Mouse (Mus musculus) forebrain, embryonic 13.5 days (tissue): ENCODE measurements around the gene Polr3b. TPM values are rescaled to one million over a fixed set of nuclear protein-coding genes. Genes with fewer than 3 reads are reported as not detected.
A peak's percentile ranks its signal among the peaks of the same experiment; 100 is the strongest.

ENCODE experiments used
- ATAC-seq: fragments of 200-750 bp; cut with Nextera tagmentation; 2 replicates; pipeline ENCODE4 v1.8.0; 2017
- H3K27ac ChIP-seq: fragments of 300-500 bp; sonication (generic); 2 replicates; pipeline ENCODE4 v1.5.1; 2015; ENCODE audit warnings: inconsistent platforms, mild to moderate bottlenecking, moderate library complexity
- H3K27me3 ChIP-seq: fragments of 300-500 bp; sonication (generic); 2 replicates; pipeline ENCODE4 v1.6.1; 2015; ENCODE audit warnings: mild to moderate bottlenecking, inconsistent platforms
- H3K36me3 ChIP-seq: fragments of 300-500 bp; sonication (generic); 2 replicates; pipeline ENCODE4 v1.6.1; 2015; ENCODE audit warnings: mild to moderate bottlenecking, inconsistent platforms; ENCODE audit not compliant: poor library complexity, severe bottlenecking
- H3K4me1 ChIP-seq: fragments of 300-500 bp; sonication (generic); 2 replicates; pipeline ENCODE4 v1.6.1; 2015; ENCODE audit warnings: inconsistent platforms
- H3K4me2 ChIP-seq: fragments of 300-500 bp; sonication (generic); 2 replicates; pipeline ENCODE4 v1.6.1; 2015; ENCODE audit warnings: inconsistent platforms, mild to moderate bottlenecking, moderate library complexity
- H3K4me3 ChIP-seq: fragments of 300-500 bp; sonication (generic); 2 replicates; pipeline ENCODE4 v1.5.1; 2015; ENCODE audit warnings: mild to moderate bottlenecking, inconsistent platforms
- H3K9ac ChIP-seq: fragments of 300-500 bp; sonication (generic); 2 replicates; pipeline ENCODE4 v1.6.1; 2015; ENCODE audit warnings: mild to moderate bottlenecking, inconsistent platforms
- H3K9me3 ChIP-seq: fragments of 300-500 bp; sonication (generic); replicated peaks from 2 replicates; pipeline ENCODE4 v1.6.1; 2016; ENCODE audit warnings: inconsistent platforms
- WGBS: fragments of 180-500 bp; shearing (Covaris S2); methylation state at CpG from one replicate; pipeline ENCODE4 v1.1.7; 2015; 5-methylcytosine and 5-hydroxymethylcytosine counted together
- polyA plus RNA-seq: library from polyadenylated mRNA; unstranded; fragments of >200 nt; fragmentation: Nextera tagmentation; extraction: Ambion mirVana; gene quantifications from 2 replicates; pipeline ENCODE4 v1.2.1, GENCODE M21; 2015

The Polr3b gene
- polyA plus RNA-seq = 13.3 and 13.5 TPM in 2 replicates

DNA sequence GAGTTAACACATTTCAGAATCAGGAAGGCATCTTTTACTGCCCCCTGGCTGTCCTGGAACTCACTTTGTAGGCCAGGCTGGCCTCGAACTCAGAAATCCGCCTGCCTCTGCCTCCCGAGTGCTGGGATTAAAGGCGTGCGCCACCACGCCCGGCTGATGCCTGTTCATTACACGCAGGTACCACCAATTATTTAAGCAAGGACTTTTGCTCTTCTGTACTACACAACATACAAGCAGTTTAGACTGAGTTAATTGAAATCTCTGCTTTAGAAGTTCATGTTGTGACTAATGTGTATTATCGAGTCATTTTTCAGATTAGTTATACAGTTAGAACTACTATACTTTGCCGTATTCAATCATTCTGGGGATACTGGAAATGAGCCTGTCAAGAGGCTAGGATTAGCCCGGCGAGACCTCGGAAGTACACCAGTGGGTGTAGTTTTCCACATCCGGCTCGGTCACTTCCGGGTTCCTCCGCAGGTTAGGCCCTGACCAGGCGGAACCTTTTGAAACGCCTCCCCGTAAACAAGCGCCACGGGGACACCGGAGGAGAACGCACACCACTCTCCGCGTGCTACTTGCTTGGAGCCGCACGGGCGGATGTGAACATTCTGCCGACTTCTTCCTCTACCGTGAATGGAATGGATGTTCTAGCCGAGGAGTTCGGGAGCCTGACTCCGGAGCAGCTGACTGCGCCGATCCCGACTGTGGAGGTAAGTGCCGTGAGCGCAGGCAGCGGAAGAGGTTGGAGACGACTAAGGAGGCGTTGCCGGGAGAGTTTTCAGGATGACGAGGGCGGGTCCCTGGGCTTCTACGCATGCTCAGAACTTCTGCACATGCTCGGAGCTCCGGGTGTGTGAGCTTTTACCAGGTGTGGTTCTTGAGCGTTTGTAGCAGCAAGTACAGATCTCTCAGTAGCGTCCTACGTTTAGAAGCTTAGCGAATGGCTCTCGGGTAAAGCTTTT, at the start of gene Polr3b:
TSS of gene Polr3b (plus strand) at position 467 of the 965 bp plus-strand sequence.
- ATAC-seq = peak; percentile 98
- WGBS = 8% methylated on average over 53 of the region's 53 CpGs

GRCm38 (mm10) chr10:84573671-84574420, 48.2 kb upstream of the Polr3b start:
- ATAC-seq = no peak
- WGBS = 56% methylated on average over 5 of the region's 5 CpGs

More for the DNA sequence above, at the start of gene Polr3b:
- H3K36me3 ChIP-seq = no peaks in the 10 kb centered on the region
- H3K27me3 ChIP-seq = no peaks in the 10 kb centered on the region
- H3K4me3 ChIP-seq = peak within 1 kb of the TSS; percentile 60
- peak within 1 kb of the TSS; percentile 76 for H3K4me2 ChIP-seq
- peaks cover 14% of the 10 kb centered on the region; the same call in 1 of the 2 replicates for H3K4me1 ChIP-seq
- peak within 1 kb of the TSS; percentile 93 for H3K27ac ChIP-seq
- H3K9ac ChIP-seq = peak within 1 kb of the TSS; percentile 60
- H3K9me3 ChIP-seq = no peaks in the 10 kb centered on the region

GRCm38 (mm10) chr10:84576029-84576394, 46.1 kb upstream of the Polr3b start:
- peak overlapping the region; percentile 73 for H3K4me3 ChIP-seq
- peak; percentile 79 for ATAC-seq
- no peaks in the 10 kb centered on the region for H3K9me3 ChIP-seq
- H3K27me3 ChIP-seq = peaks cover 30% of the 10 kb centered on the region
- no peak overlapping the region for H3K27ac ChIP-seq
- no peaks in the 10 kb centered on the region for H3K36me3 ChIP-seq
- WGBS = 1% methylated on average over 14 of the region's 14 CpGs
- peak overlapping the region; percentile 32; the same call in 1 of the 2 replicates for H3K9ac ChIP-seq
- peaks cover 12% of the 10 kb centered on the region for H3K4me1 ChIP-seq
- peak overlapping the region; percentile 88 for H3K4me2 ChIP-seq

More at GRCm38 (mm10) chr10:84573671-84574420, 48.2 kb upstream of the Polr3b start:
- H3K4me3 ChIP-seq = no peak overlapping the region
- H3K4me2 ChIP-seq = no peak overlapping the region
- no peak overlapping the region for H3K9ac ChIP-seq
- no peak overlapping the region for H3K27ac ChIP-seq
- H3K4me1 ChIP-seq = peaks cover 12% of the 10 kb centered on the region
- no peaks in the 10 kb centered on the region for H3K36me3 ChIP-seq
- H3K27me3 ChIP-seq = peaks cover 16% of the 10 kb centered on the region
- no peaks in the 10 kb centered on the region for H3K9me3 ChIP-seq

DNA sequence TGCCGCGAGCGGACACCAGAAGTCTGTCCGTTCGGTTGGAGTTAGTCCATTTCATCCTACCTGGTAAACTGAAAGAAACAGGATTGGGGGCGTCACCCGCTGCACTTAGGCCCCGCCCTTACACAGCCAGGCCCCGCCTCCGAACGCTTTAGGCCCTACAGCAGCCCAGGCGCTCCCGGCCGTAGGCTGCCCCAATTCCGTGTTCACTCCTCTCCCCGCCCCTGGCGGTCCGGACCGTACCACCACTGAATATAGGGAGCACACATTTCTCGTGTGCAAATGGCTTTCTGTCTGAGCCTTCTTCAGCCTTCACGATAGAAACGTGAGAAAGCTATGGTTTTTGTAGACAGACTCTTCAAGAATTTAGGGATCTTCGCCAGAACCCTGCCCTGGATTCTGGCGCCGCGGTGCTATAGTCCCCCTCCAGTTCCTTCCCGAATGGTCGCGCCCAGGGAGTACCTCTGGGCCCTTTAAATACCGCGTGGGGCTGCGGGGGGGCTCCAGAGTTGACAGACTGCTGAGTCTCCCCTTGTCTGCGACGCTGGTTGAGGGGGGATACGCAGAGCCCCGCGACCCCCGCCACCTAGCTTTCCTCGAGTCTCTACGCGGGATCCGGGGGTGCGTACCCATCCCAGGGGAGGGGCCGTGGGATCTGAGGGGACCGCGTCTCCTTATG, 45.6 kb upstream of the Polr3b start, which contains the start of gene Tcp11l2:
TSS of gene Tcp11l2 (plus strand) at position 232 of the 676 bp plus-strand sequence.
- peak; percentile 99 for ATAC-seq
- no peak within 1 kb of the TSS for H3K27ac ChIP-seq
- under 1% methylated on average over 46 of the region's 46 CpGs for WGBS

GRCm38 (mm10) chr10:84577071-84577727, 44.9 kb upstream of the Polr3b start:
- H3K4me1 ChIP-seq = peaks cover 16% of the 10 kb centered on the region
- H3K4me3 ChIP-seq = peak overlapping the region; percentile 73
- H3K36me3 ChIP-seq = no peaks in the 10 kb centered on the region
- peaks cover 30% of the 10 kb centered on the region for H3K27me3 ChIP-seq
- H3K4me2 ChIP-seq = peak overlapping the region; percentile 88
- H3K9ac ChIP-seq = peak overlapping the region; percentile 70
- peak; percentile 36 for ATAC-seq
- no peak overlapping the region for H3K27ac ChIP-seq
- H3K9me3 ChIP-seq = no peaks in the 10 kb centered on the region
- 3% methylated on average over 38 of the region's 38 CpGs for WGBS

More for the DNA sequence above, 45.6 kb upstream of the Polr3b start, which contains the start of gene Tcp11l2:
- Histone ChIP-seq H3K4me2 (peak within 1 kb of the TSS; percentile 88), H3K9ac (peak within 1 kb of the TSS; percentile 70), H3K9me3 (no peaks in the 10 kb centered on the region), H3K4me3 (peak within 1 kb of the TSS; percentile 73), H3K4me1 (peaks cover 12% of the 10 kb centered on the region), H3K27me3 (peaks cover 30% of the 10 kb centered on the region), H3K36me3 (no peaks in the 10 kb centered on the region)

GRCm38 (mm10) chr10:84578738-84579137, 43.4 kb upstream of the Polr3b start:
- no peaks in the 10 kb centered on the region for H3K36me3 ChIP-seq
- WGBS = 83% methylated on average over 10 of the region's 10 CpGs
- no peak overlapping the region for H3K4me2 ChIP-seq
- H3K4me3 ChIP-seq = no peak overlapping the region
- peaks cover 30% of the 10 kb centered on the region for H3K27me3 ChIP-seq
- H3K9me3 ChIP-seq = no peaks in the 10 kb centered on the region
- H3K4me1 ChIP-seq = peaks cover 16% of the 10 kb centered on the region
- no peak overlapping the region for H3K27ac ChIP-seq
- H3K9ac ChIP-seq = no peak overlapping the region
- no peak for ATAC-seq

DNA sequence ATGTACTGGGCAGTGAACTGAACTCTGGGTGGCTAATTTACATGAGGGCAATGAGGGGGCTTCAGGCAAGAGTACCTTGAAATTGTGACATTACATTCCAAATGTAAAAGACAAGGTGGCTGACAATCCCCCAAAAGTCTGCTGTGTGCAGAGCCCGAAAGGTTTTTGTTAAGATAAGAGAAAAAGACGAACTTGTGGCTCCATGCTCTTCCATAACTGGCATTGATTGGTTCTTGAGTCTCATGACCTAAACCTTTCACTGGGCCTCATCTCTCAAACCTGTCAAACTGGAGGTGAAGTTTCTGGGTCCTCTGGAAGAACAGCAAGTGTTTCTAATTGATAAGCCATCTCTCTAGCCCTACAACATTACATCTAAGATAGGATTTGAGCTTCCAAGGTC, 42.6 kb upstream of the Polr3b start:
- no peak for ATAC-seq
- 75% methylated on average over 2 of the region's 2 CpGs for WGBS
- no peaks in the 10 kb centered on the region for H3K9me3 ChIP-seq
- no peaks in the 10 kb centered on the region for H3K36me3 ChIP-seq
- H3K4me3 ChIP-seq = no peak overlapping the region
- H3K4me2 ChIP-seq = no peak overlapping the region
- H3K4me1 ChIP-seq = peaks cover 16% of the 10 kb centered on the region
- no peak overlapping the region for H3K27ac ChIP-seq
- no peak overlapping the region for H3K9ac ChIP-seq
- H3K27me3 ChIP-seq = peaks cover 30% of the 10 kb centered on the region

GRCm38 (mm10) chr10:84581191-84581590, 40.9 kb upstream of the Polr3b start:
- Histone ChIP-seq H3K4me2 (no peak overlapping the region), H3K4me3 (no peak overlapping the region), H3K9ac (no peak overlapping the region), H3K27me3 (peaks cover 25% of the 10 kb centered on the region), H3K9me3 (no peaks in the 10 kb centered on the region), H3K36me3 (no peaks in the 10 kb centered on the region), H3K4me1 (peaks cover 13% of the 10 kb centered on the region), H3K27ac (no peak overlapping the region)
- no peak for ATAC-seq
- WGBS = 81% methylated on average over 8 of the region's 8 CpGs

GRCm38 (mm10) chr10:84582236-84582635, 39.9 kb upstream of the Polr3b start:
- no peaks in the 10 kb centered on the region; the same call in 1 of the 2 replicates for H3K36me3 ChIP-seq
- no peak for ATAC-seq
- H3K27me3 ChIP-seq = peaks cover 25% of the 10 kb centered on the region
- H3K27ac ChIP-seq = no peak overlapping the region
- H3K4me1 ChIP-seq = peaks cover 12% of the 10 kb centered on the region
- 81% methylated on average over 7 of the region's 7 CpGs for WGBS
- H3K4me3 ChIP-seq = no peak overlapping the region
- no peak overlapping the region for H3K9ac ChIP-seq
- no peak overlapping the region for H3K4me2 ChIP-seq
- no peaks in the 10 kb centered on the region for H3K9me3 ChIP-seq

GRCm38 (mm10) chr10:84584451-84585293, 37.4 kb upstream of the Polr3b start:
- H3K9ac ChIP-seq = no peak overlapping the region
- H3K9me3 ChIP-seq = no peaks in the 10 kb centered on the region
- no peak for ATAC-seq
- no peaks in the 10 kb centered on the region; the same call in 1 of the 2 replicates for H3K36me3 ChIP-seq
- H3K4me3 ChIP-seq = no peak overlapping the region
- no peak overlapping the region for H3K4me2 ChIP-seq
- H3K4me1 ChIP-seq = 0 out of 2 replicates have a peak, but pooled peaks cover 4% of the 10 kb centered on the region
- 75% methylated on average over 11 of the region's 11 CpGs for WGBS
- no peak overlapping the region for H3K27ac ChIP-seq
- peaks cover 6% of the 10 kb centered on the region; the same call in 1 of the 2 replicates for H3K27me3 ChIP-seq
